Mouse (Mus musculus): ENCODE results near the gene Tas2r140. TPM values are rescaled to one million over a fixed set of nuclear protein-coding genes. Genes with fewer than 3 reads are reported as not detected.

The Tas2r140 gene
- not detected in 2 replicates for polyA plus RNA-seq (2014; fragmentation: Nextera tagmentation; extraction: Ambion mirVana)

DNA sequence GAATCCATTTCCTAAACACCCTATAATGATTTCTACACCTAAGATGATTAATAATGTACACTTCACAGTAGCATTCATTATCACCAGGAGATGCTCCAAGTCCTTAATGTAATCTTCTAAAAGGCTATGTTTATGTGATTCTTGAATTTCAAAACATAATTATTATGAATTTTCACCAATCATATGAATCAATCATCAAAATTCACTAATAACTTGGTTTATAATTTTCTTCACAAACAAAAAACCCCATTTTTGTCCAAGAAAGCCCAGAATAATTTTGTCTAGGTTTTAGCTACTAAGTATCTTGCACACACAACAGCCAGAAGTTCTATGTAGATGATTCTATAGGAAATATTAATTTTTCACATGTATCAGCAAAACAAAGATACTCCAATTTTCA is at the start of gene Tas2r140:
Gene Tas2r140, minus strand, starts transcription at position 101 of the 400 bp plus-strand sequence.
- ATAC-seq (replicated peaks; ENCODE audit: low FRiP score, low TSS enrichment, low read depth), result no peak
- Histone ChIP-seq H3K4me2 (ENCODE audit: low read length) (no peak within 1 kb of the TSS), H3K27me3 (replicated peaks; ENCODE audit: control insufficient read depth, insufficient read depth, low read length) (no peaks in the 10 kb centered on the region)

DNA sequence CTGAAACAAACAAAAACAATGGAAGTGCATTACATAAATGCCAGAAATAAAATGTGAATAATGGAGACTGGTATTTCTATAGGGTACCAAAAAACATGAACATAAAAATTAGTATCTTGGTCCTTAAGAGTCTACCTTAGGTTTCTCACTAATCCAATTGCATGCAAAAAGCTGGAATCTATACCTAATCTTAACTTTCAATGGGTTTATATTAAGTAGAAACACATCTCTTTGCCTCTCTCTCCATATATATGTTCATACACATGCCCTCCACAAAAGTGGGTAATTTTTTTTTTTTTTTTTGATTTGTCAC is 48.9 kb upstream of the Tas2r140 start, which contains the start of gene Smim10l1:
Gene Smim10l1, plus strand, starts transcription at position 301 of the 313 bp plus-strand sequence.
- Histone ChIP-seq H3K4me1 (replicated peaks; ENCODE audit: control insufficient read depth, insufficient read depth, low read length) (no peaks in the 10 kb centered on the region; the same call in 1 of the 2 replicates), H3K27ac (ENCODE audit: low read depth) (peak within 1 kb of the TSS; percentile 95), H3K9me3 (ENCODE audit: control insufficient read depth, low read length) (no peaks in the 10 kb centered on the region), H3K27me3 (replicated peaks; ENCODE audit: control insufficient read depth, insufficient read depth, low read length) (no peaks in the 10 kb centered on the region), H3K9ac (ENCODE audit: low read length) (peak within 1 kb of the TSS; percentile 82), H3K4me3 (ENCODE audit: low read depth, low read length) (peak within 1 kb of the TSS; percentile 48), H3K4me2 (ENCODE audit: low read length) (peak within 1 kb of the TSS; percentile 55), H3K36me3 (ENCODE audit: control insufficient read depth, insufficient read depth, low read length) (peaks cover 7% of the 10 kb centered on the region; the same call in 1 of the 2 replicates)
- DNase-seq (ENCODE audit: low spot score) (no peak), ATAC-seq (replicated peaks; ENCODE audit: low FRiP score, low TSS enrichment, low read depth) (no peak)

More for the DNA sequence above, at the start of gene Tas2r140:
- no peak for DNase-seq (ENCODE audit: low spot score)
- H3K4me3 ChIP-seq (ENCODE audit: low read depth, low read length), result no peak within 1 kb of the TSS
- H3K9ac ChIP-seq (ENCODE audit: low read length), result no peak within 1 kb of the TSS
- H3K9me3 ChIP-seq (ENCODE audit: control insufficient read depth, low read length), result no peaks in the 10 kb centered on the region
- no peak within 1 kb of the TSS for H3K27ac ChIP-seq (ENCODE audit: low read depth)
- no peaks in the 10 kb centered on the region for H3K36me3 ChIP-seq (ENCODE audit: control insufficient read depth, insufficient read depth, low read length)
- H3K4me1 ChIP-seq (replicated peaks; ENCODE audit: control insufficient read depth, insufficient read depth, low read length), result no peaks in the 10 kb centered on the region

DNA sequence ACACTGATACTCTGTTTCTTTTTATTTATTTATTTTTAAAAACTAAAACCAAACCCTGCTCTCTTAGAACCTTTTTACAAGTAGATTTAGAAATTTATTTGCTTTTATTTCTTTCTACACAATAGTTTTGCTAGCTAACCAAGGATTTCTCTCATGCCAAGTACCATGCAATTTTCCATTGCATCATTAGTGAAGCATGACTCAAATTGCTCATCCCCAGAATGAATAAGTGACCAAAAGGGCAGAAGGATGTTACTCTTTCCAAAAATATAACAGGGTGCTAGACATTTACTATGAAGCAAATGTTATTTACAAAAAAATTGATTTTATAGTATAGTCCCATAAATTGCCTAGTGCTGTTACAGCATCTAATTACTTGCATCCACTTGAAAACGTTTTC is 46.8 kb upstream of the Tas2r140 start:
- Histone ChIP-seq H3K27me3 (replicated peaks; ENCODE audit: control insufficient read depth, insufficient read depth, low read length) (no peaks in the 10 kb centered on the region), H3K4me3 (ENCODE audit: low read depth, low read length) (no peak overlapping the region), H3K27ac (ENCODE audit: low read depth) (no peak overlapping the region), H3K9ac (ENCODE audit: low read length) (no peak overlapping the region), H3K4me1 (replicated peaks; ENCODE audit: control insufficient read depth, insufficient read depth, low read length) (no peaks in the 10 kb centered on the region; the same call in 1 of the 2 replicates), H3K4me2 (ENCODE audit: low read length) (no peak overlapping the region), H3K9me3 (ENCODE audit: control insufficient read depth, low read length) (no peaks in the 10 kb centered on the region), H3K36me3 (ENCODE audit: control insufficient read depth, insufficient read depth, low read length) (no peaks in the 10 kb centered on the region)
- WGBS, result 59% methylated on average over 1 of the region's 1 CpGs
- ATAC-seq (replicated peaks; ENCODE audit: low FRiP score, low TSS enrichment, low read depth) (no peak), DNase-seq (ENCODE audit: low spot score) (no peak)

DNA sequence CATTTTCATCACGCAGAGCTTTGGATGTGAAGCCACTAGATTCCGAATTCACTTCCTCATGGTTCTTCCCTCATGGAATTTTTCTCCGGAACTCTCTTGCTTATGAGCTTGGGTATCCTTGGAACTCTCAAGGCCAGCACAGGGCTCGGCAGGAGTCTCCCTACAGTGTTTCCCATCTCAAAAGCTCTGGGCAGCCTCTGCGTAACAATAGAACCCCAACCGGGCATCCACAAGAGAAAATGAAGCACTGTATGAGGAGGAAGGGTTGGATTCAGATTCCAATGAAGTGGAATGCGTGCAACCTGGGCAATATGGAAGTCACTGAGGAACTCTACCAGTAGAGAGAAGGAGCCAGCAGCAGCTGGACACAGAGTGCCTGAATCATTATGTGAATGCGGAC is 36.6 kb upstream of the Tas2r140 start:
- no peak overlapping the region for H3K9ac ChIP-seq (ENCODE audit: low read length)
- no peaks in the 10 kb centered on the region for H3K27me3 ChIP-seq (replicated peaks; ENCODE audit: control insufficient read depth, insufficient read depth, low read length)
- DNase-seq (ENCODE audit: low spot score) (no peak), ATAC-seq (replicated peaks; ENCODE audit: low FRiP score, low TSS enrichment, low read depth) (no peak)
- H3K4me3 ChIP-seq (ENCODE audit: low read depth, low read length), result no peak overlapping the region
- H3K4me1 ChIP-seq (replicated peaks; ENCODE audit: control insufficient read depth, insufficient read depth, low read length), result no peaks in the 10 kb centered on the region
- H3K36me3 ChIP-seq (ENCODE audit: control insufficient read depth, insufficient read depth, low read length), result no peaks in the 10 kb centered on the region
- 84% methylated on average over 8 of the region's 8 CpGs for WGBS
- H3K27ac ChIP-seq (ENCODE audit: low read depth), result no peak overlapping the region
- no peaks in the 10 kb centered on the region for H3K9me3 ChIP-seq (ENCODE audit: control insufficient read depth, low read length)
- no peak overlapping the region for H3K4me2 ChIP-seq (ENCODE audit: low read length)

GRCm38 (mm10) chr6:133037001-133037400 is 18.6 kb downstream of the Tas2r140 start, which contains the start of gene Tas2r103:
TSS of gene Tas2r103 (minus strand) at chr6:133037101.
- no peak for DNase-seq (ENCODE audit: low spot score)
- Histone ChIP-seq H3K9ac (ENCODE audit: low read length) (no peak within 1 kb of the TSS), H3K36me3 (ENCODE audit: control insufficient read depth, insufficient read depth, low read length) (no peaks in the 10 kb centered on the region), H3K4me2 (ENCODE audit: low read length) (no peak within 1 kb of the TSS), H3K4me3 (ENCODE audit: low read depth, low read length) (no peak within 1 kb of the TSS), H3K4me1 (replicated peaks; ENCODE audit: control insufficient read depth, insufficient read depth, low read length) (no peaks in the 10 kb centered on the region), H3K27me3 (replicated peaks; ENCODE audit: control insufficient read depth, insufficient read depth, low read length) (no peaks in the 10 kb centered on the region), H3K27ac (ENCODE audit: low read depth) (no peak within 1 kb of the TSS), H3K9me3 (ENCODE audit: control insufficient read depth, low read length) (no peaks in the 10 kb centered on the region)
- WGBS, result 70% methylated on average over 2 of the region's 2 CpGs
- no peak for ATAC-seq (replicated peaks; ENCODE audit: low FRiP score, low TSS enrichment, low read depth)

Other genes with a start within 250 kb of the Tas2r140 start
- gene Tas2r123, start 208.7 kb downstream of the Tas2r140 start, polyA plus RNA-seq (2014; fragmentation: Nextera tagmentation; extraction: Ambion mirVana), result not detected in 2 replicates
- not detected in 2 replicates for gene Tas2r116, start 200.4 kb downstream of the Tas2r140 start, polyA plus RNA-seq (2014; fragmentation: Nextera tagmentation; extraction: Ambion mirVana)
- not detected in 2 replicates for gene Tas2r110, start 187.8 kb downstream of the Tas2r140 start, polyA plus RNA-seq (2014; fragmentation: Nextera tagmentation; extraction: Ambion mirVana)
- gene Tas2r113, start 162.8 kb downstream of the Tas2r140 start, polyA plus RNA-seq (2014; fragmentation: Nextera tagmentation; extraction: Ambion mirVana), result not detected in 2 replicates
- not detected in 2 replicates for gene Tas2r125, start 146.2 kb downstream of the Tas2r140 start, polyA plus RNA-seq (2014; fragmentation: Nextera tagmentation; extraction: Ambion mirVana)
- not detected in 2 replicates for gene Tas2r129, start 104.7 kb downstream of the Tas2r140 start, polyA plus RNA-seq (2014; fragmentation: Nextera tagmentation; extraction: Ambion mirVana)
- not detected in 2 replicates for gene Tas2r131, start 97.9 kb downstream of the Tas2r140 start, polyA plus RNA-seq (2014; fragmentation: Nextera tagmentation; extraction: Ambion mirVana)
- not detected in 2 replicates for gene Tas2r109, start 74.9 kb downstream of the Tas2r140 start, polyA plus RNA-seq (2014; fragmentation: Nextera tagmentation; extraction: Ambion mirVana)
- not detected in 2 replicates for gene Tas2r103, start 18.7 kb downstream of the Tas2r140 start, polyA plus RNA-seq (2014; fragmentation: Nextera tagmentation; extraction: Ambion mirVana)
- gene Smim10l1, start 49.1 kb upstream of the Tas2r140 start, polyA plus RNA-seq (2014; fragmentation: Nextera tagmentation; extraction: Ambion mirVana), result 61.8 and 65.0 TPM in 2 replicates
- gene 5530400C23Rik, start 236.4 kb upstream of the Tas2r140 start, polyA plus RNA-seq (2014; fragmentation: Nextera tagmentation; extraction: Ambion mirVana), result not detected in 2 replicates

Data from intestine, embryonic 14.5 days (tissue).